Mouse (Mus musculus) lung, postnatal 36 days (tissue): Measurements from ENCODE around the gene Gm6217.
"Not testable (repeated sequence)": the region's sequence is repeated elsewhere in the genome, so short reads cannot be mapped to it uniquely, and the experiment has no call there.

ENCODE experiments used
- DNase-seq: peaks from one replicate; pipeline ENCODE4 v3.0.0; 2022; ENCODE audit warnings: mixed read lengths

Gm6217 gene

GRCm38 (mm10) chr1:82931326-82931725 lies at the start of gene Gm6217:
Gene Gm6217, minus strand, starts transcription at chr1:82931399.
- not testable (repeated sequence) for DNase-seq

- no peak for DNase-seq
Observed at GRCm38 (mm10) chr1:82977840-82978239, 46.6 kb upstream of the Gm6217 start.

DNA sequence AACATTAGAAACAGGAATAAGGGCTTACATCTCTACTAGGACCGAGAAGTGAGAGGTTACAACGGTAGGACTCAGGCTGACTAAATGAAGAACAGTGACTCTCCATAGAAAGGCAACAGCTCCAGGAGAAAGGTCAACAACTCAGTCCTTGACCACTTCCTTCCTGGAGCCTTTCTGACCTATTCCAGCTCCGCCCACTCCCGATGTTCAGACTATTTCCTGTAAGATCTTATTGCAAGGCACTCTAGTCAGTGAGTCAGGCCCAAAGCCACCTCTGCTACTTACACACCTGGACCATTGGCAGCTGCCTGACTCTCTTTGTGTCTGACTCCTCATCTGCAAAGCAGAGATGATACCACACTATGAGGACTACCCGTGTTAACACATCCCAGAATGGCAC lies 44.6 kb upstream of the Gm6217 start:
- peak; percentile 81 for DNase-seq

DNA sequence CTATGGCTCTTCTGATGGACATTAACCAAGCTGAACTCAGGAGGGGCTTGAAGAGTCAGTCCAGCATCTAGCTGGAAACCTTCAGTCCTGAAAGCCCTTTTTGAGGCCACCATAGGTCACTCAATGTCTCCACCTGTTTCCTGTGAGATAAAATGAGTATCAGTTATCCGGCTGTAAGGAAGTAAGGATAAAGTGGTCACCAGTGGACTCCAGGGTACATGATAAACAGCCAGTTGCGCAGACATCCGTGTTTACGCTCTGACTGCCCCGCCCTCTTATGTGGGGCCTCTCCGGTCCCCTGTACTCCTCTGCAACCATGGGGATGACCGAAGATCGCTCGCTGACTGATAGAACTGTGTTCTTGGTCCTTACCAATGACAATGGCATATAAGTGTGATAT lies 43.1 kb upstream of the Gm6217 start:
- DNase-seq, result peak; percentile 76

DNA sequence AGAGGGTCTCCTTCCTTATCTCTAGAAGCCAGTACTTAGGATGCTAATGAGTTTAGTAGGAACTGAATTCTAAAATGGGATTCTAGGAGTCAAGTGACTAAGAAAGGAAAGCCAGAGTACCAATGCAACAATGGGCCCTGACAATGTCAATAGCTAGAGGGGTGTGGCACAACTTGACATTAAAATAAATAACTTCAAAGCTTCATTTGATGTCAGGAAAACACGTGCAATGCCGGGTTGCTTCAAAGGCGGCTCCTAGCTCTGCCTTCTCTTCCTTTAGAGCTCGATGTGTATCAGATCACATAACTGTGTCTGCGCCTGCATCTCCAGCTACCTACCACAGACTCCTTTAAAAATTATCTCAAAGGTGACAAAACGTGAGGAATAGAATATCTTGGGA lies 42.7 kb upstream of the Gm6217 start:
- DNase-seq, result peak; percentile 63

DNA sequence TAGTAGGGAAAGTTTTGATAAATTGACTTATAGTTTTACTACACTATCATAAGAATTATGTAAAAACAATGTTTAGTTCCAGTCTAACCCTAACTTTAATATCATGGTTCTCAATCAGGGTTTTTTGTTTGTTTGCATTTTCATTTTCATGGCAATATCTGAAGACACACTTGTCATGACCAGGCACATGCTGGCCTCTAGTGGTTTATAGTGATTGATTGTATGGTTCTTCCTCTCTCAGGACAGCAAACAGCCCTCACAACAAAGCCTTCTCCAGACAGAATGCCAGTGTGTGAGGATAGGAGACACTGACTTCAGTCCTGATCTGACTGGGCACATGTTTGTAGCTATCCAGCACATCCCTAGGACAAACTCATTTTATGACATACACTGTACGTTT lies 42.0 kb upstream of the Gm6217 start:
- DNase-seq, result peak; percentile 63

GRCm38 (mm10) chr1:82972046-82972445 lies 40.8 kb upstream of the Gm6217 start:
- peak; percentile 61 for DNase-seq

DNA sequence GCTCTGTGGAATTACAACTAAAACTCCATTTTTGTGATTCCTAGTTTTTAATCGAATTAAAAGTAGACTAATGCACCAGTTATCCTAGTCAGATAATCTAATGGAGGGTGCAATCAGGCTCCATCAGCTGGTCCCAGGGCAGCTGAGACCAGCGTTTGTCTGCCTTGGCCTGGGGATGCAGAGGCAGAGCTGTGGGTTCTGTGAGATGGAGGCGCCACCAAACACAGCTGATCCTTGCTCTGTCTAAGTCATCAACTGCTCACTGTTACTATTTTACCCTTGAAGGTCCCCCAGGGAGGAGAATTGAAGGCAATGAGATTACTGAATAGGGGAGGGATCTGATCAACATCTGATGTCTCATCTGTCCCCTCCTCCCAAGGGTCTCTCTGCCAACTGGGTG lies 35.2 kb upstream of the Gm6217 start:
- DNase-seq, result no peak

GRCm38 (mm10) chr1:82959870-82960385 lies 28.7 kb upstream of the Gm6217 start, which contains the start of gene Gm47955:
Gene Gm47955, plus strand, starts transcription at chr1:82960286.
- DNase-seq, result no peak

DNA sequence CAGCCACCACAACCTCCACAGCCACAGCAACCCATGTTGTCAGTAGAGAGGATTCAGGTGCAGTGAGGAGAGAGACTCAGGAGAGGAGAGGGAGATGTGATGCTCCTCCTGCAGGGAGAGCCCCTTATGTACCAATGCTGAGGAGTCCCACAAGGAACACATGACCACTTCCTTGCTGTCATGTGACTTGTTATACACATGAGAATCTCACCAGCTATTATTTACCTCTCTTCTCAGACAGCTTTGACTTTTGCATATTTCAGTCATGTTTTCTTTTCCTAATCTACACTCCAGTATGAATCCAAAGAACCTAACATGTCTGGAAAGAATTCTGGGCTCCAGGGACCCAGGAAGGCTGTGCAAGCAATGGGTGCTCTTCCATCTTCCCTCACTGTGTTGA lies 24.7 kb upstream of the Gm6217 start, which contains the start of gene Gm7544:
Gene Gm7544 (minus strand): TSS at position 101 of the 400 bp plus-strand sequence.
- DNase-seq, result not testable (repeated sequence)

DNA sequence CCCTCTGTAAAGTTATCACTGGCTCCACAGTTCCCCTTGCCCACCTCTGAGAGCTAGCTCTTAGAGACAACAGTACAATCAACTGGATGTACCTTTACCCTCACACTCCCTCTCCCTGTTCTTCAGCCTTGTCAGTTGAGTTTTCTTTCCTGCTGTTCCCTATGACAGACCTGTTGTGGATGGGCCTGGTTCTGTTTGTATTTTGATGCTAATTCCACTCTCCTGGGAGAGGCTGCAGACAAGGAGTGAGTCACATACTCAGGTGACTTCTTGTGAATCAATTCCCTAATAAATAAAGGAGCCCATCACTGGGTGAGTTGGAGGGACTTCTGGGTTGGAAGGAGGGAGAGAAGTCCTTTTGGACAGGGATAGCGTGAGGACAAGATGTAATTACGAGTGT lies 17.4 kb upstream of the Gm6217 start:
- DNase-seq, result no peak

DNA sequence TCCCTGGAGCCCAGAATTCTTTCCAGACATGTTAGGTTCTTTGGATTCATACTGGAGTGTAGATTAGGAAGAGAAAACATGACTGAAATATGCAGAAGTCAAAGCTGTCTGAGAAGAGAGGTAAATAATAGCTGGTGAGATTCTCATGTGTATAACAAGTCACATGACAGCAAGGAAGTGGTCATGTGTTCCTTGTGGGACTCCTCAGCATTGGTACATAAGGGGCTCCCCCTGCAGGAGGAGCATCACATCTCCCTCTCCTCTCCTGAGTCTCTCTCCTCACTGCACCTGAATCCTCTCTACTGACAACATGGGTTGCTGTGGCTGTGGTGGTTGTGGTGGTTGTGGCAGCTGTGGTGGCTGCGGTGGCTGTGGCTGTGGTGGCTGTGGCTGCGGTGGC lies 14.8 kb upstream of the Gm6217 start:
- peak; percentile 14 for DNase-seq

- DNase-seq, result not testable (repeated sequence)
Observed at GRCm38 (mm10) chr1:82943295-82943694, 12.1 kb upstream of the Gm6217 start, which contains the start of gene A030003K21Rik. Gene A030003K21Rik, minus strand, starts transcription at chr1:82943388.

- DNase-seq, result peak; percentile 61
Observed at GRCm38 (mm10) chr1:82942505-82942904, 11.3 kb upstream of the Gm6217 start.

- DNase-seq, result no peak
Observed at GRCm38 (mm10) chr1:82938666-82939065, 7.5 kb upstream of the Gm6217 start.

- peak; percentile 59 for DNase-seq
Observed at GRCm38 (mm10) chr1:82930558-82930957, 641 bp downstream of the Gm6217 start.

- DNase-seq, result peak; percentile 46
Observed at GRCm38 (mm10) chr1:82924650-82925049, 6.5 kb downstream of the Gm6217 start, which contains the start of gene A030014E15Rik. Gene A030014E15Rik, plus strand, starts transcription at chr1:82924917.

DNA sequence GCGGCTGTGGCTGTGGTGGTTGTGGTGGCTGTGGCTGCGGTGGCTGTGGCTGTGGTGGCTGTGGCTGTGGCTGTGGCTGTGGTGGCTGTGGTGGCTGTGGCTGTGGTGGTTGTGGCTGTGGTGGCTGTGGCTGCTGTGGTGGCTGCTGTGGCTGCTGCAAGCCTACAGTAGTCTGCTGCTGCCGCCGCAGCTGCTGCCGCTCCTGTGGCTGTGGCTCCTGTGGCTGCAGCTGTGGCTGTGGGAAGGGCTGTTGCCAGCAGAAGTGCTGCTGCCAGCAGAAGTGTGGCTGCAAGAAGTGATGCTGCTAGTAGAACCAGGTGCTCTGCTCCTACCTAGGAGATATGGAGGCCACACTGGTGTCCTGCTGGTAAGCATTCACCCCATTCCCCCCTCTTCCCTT lies 17.8 kb downstream of the Gm6217 start:
- not testable (repeated sequence) for DNase-seq

DNA sequence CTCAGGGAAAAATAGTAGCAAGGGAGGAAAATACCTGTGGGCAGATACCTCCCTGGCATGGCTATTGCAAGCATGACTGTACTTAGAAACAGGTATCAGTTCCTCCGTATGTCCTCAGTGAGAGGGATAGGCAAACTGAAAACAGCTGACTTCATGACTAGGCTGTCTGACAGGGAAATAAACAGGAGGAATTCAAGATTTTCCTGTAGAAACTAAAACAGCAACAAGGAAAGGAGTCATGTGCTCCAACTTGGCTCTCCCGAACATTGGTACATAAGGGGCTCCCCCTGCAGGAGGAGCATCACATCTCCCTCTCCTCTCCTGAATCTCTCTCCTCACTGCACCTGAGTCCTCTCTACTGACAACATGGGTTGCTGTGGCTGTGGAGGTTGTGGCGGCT lies 18.2 kb downstream of the Gm6217 start, which contains the start of gene A030005L19Rik:
Gene A030005L19Rik (plus strand): TSS at position 301 of the 400 bp plus-strand sequence.
- DNase-seq, result peak; percentile 22

- no peak for DNase-seq
Observed at GRCm38 (mm10) chr1:82905886-82906285, 25.3 kb downstream of the Gm6217 start.

- no peak for DNase-seq
Observed at GRCm38 (mm10) chr1:82901201-82901600, 30.0 kb downstream of the Gm6217 start.

DNA sequence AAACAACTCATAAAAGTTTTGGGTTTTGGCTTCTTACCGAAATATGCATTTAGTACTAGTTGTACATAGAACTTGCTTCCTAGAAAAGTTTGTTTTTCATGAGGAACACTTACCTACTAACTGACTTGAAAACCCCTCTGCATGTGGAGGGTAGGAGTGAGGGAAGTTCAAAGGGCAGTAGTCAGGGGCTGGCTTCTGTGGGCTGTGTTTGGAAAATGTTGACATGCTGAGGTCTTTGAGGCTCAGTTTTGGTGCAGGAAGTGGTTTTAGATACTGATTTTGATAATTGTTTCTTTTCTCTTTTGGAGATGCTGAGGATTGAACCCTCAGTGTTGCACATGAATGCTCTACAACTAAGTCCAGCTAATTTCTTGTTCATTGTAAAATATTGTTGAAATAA lies 30.6 kb downstream of the Gm6217 start:
- DNase-seq, result no peak

DNA sequence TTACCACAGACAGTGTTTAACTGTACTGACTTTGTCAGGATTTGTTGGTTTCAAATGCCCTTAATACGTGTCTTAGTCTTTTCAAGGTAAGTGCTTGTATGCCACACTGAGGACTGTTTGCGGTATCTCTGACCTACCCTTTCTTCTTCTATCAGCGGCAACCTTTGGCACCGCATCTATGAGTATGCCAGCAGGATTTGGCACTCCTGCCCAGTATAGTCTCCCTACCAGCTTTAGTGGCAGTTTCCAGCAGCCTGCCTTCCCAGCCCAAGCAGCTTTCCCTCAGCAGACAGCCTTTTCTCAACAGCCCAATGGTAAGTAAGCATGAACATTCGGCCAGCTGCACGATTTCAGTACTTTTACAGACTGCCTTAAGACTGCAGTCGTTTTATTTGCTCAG lies 37.9 kb downstream of the Gm6217 start:
- no peak for DNase-seq
